Mouse (Mus musculus) lung, postnatal 25 days (tissue): ENCODE measurements around the gene Snx25.

Experiments
- DNase-seq: peaks from one replicate; pipeline ENCODE4 v3.0.0; 2022; ENCODE audit warnings: low spot score

Snx25 gene

GRCm38 (mm10) chr8:46010746-46011680, 140.9 kb downstream of the Snx25 start:
- DNase-seq: peak; percentile 23

DNA sequence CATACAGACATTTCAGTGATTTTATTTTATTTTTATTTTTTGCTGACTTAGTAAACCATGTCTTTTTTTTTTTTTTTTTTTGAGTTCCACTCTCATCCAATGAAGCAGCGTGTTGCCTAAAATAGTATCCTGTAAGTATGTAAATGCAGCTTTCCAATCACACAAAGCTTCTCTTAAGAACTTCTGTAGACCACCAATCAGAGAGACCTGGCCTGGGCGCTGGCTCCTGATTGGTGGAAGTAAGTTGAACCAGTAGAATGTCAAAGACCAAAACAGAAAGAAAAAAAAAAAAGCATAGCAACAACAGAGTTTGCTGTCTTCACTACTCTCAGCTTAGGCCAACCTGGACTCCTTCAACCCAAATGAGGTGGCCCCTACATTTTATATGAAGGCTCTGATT, 141.7 kb downstream of the Snx25 start:
- no peak for DNase-seq

DNA sequence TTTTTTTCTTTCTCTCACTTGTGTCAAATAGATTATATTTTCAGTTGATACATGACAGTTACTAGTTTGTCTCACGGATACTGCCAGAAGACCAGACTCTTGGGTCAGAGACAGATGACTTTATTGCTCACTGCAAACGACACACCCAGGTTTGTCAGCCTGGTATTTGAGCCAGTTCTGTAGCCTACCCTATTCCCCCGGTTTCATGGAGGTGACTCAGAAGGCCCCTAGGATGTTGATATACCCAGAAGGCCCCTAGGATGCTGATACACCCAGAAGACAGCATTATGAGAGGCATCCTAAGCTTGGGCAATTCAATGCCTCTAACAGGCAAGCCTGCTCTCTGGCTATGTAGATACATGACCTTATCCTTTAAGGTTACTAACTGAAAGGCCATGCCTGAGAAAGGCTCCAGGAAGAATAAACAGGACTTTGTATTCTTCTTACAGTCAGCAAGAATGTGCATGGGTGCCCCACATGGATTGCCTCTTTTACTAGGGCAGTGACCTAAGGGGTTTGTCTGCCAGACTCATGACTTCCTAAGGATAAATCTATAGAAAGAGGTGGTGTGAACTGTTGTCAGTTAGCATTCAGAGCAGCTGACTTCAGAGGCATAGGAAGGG, 144.8 kb downstream of the Snx25 start:
- no peak for DNase-seq

GRCm38 (mm10) chr8:46005596-46005995, 146.4 kb downstream of the Snx25 start, which contains the start of gene Ankrd37:
Gene Ankrd37 (minus strand): TSS chr8:46005707.
- DNase-seq: no peak

GRCm38 (mm10) chr8:45999784-46000705, 151.9 kb downstream of the Snx25 start:
- peak; percentile 99 for DNase-seq

GRCm38 (mm10) chr8:45999138-45999783, 152.7 kb downstream of the Snx25 start, which contains the start of gene Lrp2bp:
Gene Lrp2bp (plus strand): TSS chr8:45999303.
- peak; percentile 41 for DNase-seq

- no peak for DNase-seq
Observed at GRCm38 (mm10) chr8:45998228-45998627, 153.7 kb downstream of the Snx25 start.

GRCm38 (mm10) chr8:45995576-45995975, 156.4 kb downstream of the Snx25 start:
- no peak for DNase-seq

GRCm38 (mm10) chr8:45994111-45994510, 157.8 kb downstream of the Snx25 start:
- no peak for DNase-seq

- no peak for DNase-seq
Observed at GRCm38 (mm10) chr8:45990631-45991310, 161.2 kb downstream of the Snx25 start.

DNA sequence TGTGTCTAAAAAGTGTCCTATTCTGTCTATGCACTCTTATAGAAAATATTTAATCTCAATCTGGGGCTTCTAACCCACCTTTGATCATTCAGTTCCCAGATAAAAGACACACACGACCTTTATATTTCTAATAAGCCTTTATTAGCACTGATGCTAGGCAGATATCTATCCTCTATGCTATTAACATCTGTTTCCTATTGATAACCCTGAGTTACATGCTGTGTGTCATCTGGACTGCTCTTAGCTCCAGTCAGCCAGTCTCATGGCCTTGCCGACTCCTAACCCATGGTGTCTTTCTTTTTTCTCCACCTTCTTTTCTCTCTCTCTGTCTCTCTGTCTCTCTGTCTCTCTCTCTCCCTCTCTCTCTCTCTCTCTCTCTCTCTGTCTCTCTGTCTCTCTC, 163.8 kb downstream of the Snx25 start:
- no peak for DNase-seq

DNA sequence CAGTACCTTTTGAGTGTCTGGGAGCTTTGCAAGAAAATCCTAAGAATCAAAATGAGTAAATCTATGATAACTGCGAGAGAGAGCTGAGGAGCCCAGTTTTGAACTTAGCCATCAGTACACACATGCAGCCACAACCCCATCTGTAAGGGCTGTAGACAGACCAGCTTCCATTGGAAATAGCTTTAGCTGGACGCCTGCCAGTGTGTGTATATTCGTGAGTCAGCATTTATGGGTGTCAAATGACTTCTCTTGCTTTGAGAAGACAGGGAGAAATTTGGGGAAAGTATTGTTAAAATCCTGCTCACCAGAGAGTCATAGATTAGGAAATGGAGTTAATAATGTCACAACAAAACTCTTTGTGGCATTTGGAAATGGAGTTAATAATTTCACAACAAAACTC, 165.3 kb downstream of the Snx25 start:
- no peak for DNase-seq
